Mouse (Mus musculus) ES-E14 (cell line): Measurements from ENCODE around the gene Cdk5r2. TPM values are rescaled to one million over a fixed set of nuclear protein-coding genes. Genes with fewer than 3 reads are reported as not detected.
A peak's percentile ranks its signal among the peaks of the same experiment; 100 is the strongest.
"Not testable (repeated sequence)": the region's sequence is repeated elsewhere in the genome, so short reads cannot be mapped to it uniquely, and the experiment has no call there.

ENCODE experiments used
- DNase-seq: peaks from one replicate; pipeline ENCODE4 v3.0.0-alpha.2; 2013; ENCODE audit warnings: low read depth, low spot score
- H3K27ac ChIP-seq: 2 replicates; pipeline ENCODE4 v1.5.1; 2012; ENCODE audit warnings: low read depth, mild to moderate bottlenecking, low read length, moderate library complexity, mixed read lengths; ENCODE audit not compliant: poor library complexity, insufficient read depth, severe bottlenecking
- H3K36me3 ChIP-seq: 2 replicates; pipeline ENCODE4 v1.6.1; 2012; ENCODE audit warnings: mild to moderate bottlenecking, low read length, moderate library complexity, mixed read lengths; ENCODE audit not compliant: control insufficient read depth, poor library complexity, insufficient read depth, severe bottlenecking
- H3K4me1 ChIP-seq, 2 experiments: fragments of 150-350 bp in 1 of 2; sonication (generic) in 1 of 2; 2 replicates each; pipeline ENCODE4 v1.6.1; 2012; ENCODE audit warnings: low read length in 2 of 2, mild to moderate bottlenecking in 1 of 2, mixed read lengths in 1 of 2; ENCODE audit not compliant: control insufficient read depth in 2 of 2, insufficient read depth in 2 of 2, poor library complexity in 1 of 2
- H3K4me3 ChIP-seq, 2 experiments: fragments of 150-350 bp in 1 of 2; sonication (generic) in 1 of 2; 2 replicates each; pipeline ENCODE4 v1.5.1; 2012; ENCODE audit warnings: low read length in 2 of 2, low read depth in 1 of 2, mild to moderate bottlenecking in 1 of 2, mixed read lengths in 1 of 2; ENCODE audit not compliant: insufficient read depth in 1 of 2, poor library complexity in 1 of 2, severe bottlenecking in 1 of 2
- H3K9ac ChIP-seq: 2 replicates; pipeline ENCODE4 v1.6.1; 2012; ENCODE audit warnings: low read depth, mild to moderate bottlenecking, low read length, mixed read lengths; ENCODE audit not compliant: poor library complexity, insufficient read depth, severe bottlenecking
- H3K9me3 ChIP-seq: fragments of 150-350 bp; sonication (generic); 2 replicates; pipeline ENCODE4 v1.6.1; 2012; ENCODE audit warnings: low read depth, mild to moderate bottlenecking, low read length; ENCODE audit not compliant: control insufficient read depth, insufficient read depth
- CHD2 ChIP-seq: IDR thresholded peaks from 2 replicates; pipeline ENCODE4 v1.6.1; 2014; ENCODE audit warnings: mild to moderate bottlenecking, low read depth, low read length, inconsistent platforms
- HCFC1 ChIP-seq: IDR thresholded peaks from 2 replicates; pipeline ENCODE4 v1.6.1; 2012; ENCODE audit warnings: low read length, inconsistent platforms, borderline replicate concordance; ENCODE audit not compliant: insufficient read depth
- MAFK ChIP-seq: IDR thresholded peaks from 2 replicates; pipeline ENCODE4 v1.6.1; 2014; ENCODE audit warnings: mild to moderate bottlenecking, low read depth, low read length, inconsistent platforms; ENCODE audit not compliant: insufficient read depth
- ZC3H11A ChIP-seq: IDR thresholded peaks from 2 replicates; pipeline ENCODE4 v1.6.1; 2012; ENCODE audit warnings: low read depth, mild to moderate bottlenecking, inconsistent platforms, low read length, borderline replicate concordance
- ZNF384 ChIP-seq: IDR thresholded peaks from 2 replicates; pipeline ENCODE4 v1.6.1; 2012; ENCODE audit warnings: low read depth, low read length, inconsistent platforms
- in situ Hi-C, 2 experiments: fragments of 600-800 bp; cut with MboI; formaldehyde crosslinking; loops; one replicate each; pipeline ENCODE4 v1.15.1; 2025; ENCODE audit warnings: low sequenced_read_pairs in 2 of 2, inconsistent platforms in 1 of 2; ENCODE audit not compliant: unreplicated experiment in 2 of 2
- total RNA-seq: library from RNA; depleted of rRNA; stranded (reverse); fragments of 300-350 nt; gene quantifications from 2 replicates; pipeline ENCODE4 v1.2.3, GENCODE M21; 2012

Gene Cdk5r2
- total RNA-seq, 1 experiment, result 0.54 TPM

DNA sequence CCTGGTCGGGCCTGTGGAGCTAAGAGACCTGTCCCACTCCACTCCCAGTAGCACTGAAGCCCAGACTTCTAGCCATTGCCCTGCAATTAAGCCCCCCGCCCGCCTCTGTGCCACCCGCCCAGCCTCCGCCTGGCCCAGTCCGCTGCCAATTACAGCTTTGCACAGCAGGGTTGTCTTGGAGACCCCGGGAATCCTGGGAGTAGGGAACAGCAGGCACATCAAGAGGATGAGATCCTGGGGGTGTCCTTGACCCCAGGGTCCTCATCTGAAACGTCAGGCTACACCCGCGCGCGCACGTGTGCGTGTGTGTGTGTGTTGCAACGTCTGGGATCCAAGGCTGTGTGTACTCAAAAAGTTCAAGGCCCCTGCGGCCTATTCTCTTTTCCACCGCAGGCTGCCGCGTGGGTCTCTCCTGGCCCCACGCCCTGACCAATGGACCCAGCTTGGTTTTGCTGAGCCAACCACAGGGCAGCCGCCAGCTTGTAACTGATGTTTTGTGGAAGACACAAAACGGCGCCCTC, 47.1 kb upstream of the Cdk5r2 start:
- no peaks in the 10 kb centered on the region for H3K9me3 ChIP-seq
- in situ Hi-C loops, result loop anchor here in 1 of 2 experiments (10.0 kb wide), 1 partner anchor 47 kb away; the partner anchor contains the start of gene Cdk5r2
- H3K36me3 ChIP-seq, result no peaks in the 10 kb centered on the region
- peaks cover 2 to 27% of the 10 kb centered on the region in 2 experiments; a peak in 2 of 4 replicates for H3K4me1 ChIP-seq
- no peak overlapping the region for H3K9ac ChIP-seq
- no peak overlapping the region for H3K27ac ChIP-seq
- peak overlapping the region; percentile 9 to 23; a peak in 2 of 4 replicates for H3K4me3 ChIP-seq
- DNase-seq, result no peak
- TF ChIP-seq CHD2, result no peak
- TF ChIP-seq ZNF384, result no peak

DNA sequence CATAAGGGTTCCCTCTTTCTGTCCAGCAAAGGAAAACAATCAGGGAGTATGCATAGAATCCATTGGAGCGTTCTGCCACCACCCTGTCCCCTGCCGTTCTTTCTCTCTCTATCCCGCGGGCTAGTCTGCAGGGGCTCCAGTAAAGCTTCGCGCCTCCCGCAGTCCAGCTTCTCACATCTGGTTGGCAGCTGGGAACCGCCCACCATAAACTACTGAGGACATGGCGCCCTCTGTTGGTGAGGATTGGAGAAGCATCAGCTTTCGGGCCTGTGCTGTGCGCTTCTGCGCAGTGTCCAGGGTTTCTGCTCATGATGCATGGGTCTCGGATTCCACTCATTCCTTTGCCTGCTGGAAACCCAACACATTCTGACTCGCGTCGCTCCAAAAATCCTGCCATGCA, 46.7 kb upstream of the Cdk5r2 start:
- TF ChIP-seq ZC3H11A (peak; percentile 30; the same call in 1 of the 2 replicates), MAFK (no peak)
- no peaks in the 10 kb centered on the region for H3K9me3 ChIP-seq
- H3K4me3 ChIP-seq, result peak overlapping the region; percentile 7 to 31; a peak in 1 of 4 replicates
- DNase-seq, result peak; percentile 96
- H3K36me3 ChIP-seq, result no peaks in the 10 kb centered on the region
- in situ Hi-C loops, result loop anchor here in 1 of 2 experiments (10.0 kb wide), 1 partner anchor 47 kb away; the partner anchor contains the start of gene Cdk5r2
- H3K4me1 ChIP-seq, result peaks cover 2 to 24% of the 10 kb centered on the region in 2 experiments; a peak in 2 of 4 replicates
- no peak overlapping the region for H3K27ac ChIP-seq
- peak overlapping the region; percentile 67; the same call in 1 of the 2 replicates for H3K9ac ChIP-seq

DNA sequence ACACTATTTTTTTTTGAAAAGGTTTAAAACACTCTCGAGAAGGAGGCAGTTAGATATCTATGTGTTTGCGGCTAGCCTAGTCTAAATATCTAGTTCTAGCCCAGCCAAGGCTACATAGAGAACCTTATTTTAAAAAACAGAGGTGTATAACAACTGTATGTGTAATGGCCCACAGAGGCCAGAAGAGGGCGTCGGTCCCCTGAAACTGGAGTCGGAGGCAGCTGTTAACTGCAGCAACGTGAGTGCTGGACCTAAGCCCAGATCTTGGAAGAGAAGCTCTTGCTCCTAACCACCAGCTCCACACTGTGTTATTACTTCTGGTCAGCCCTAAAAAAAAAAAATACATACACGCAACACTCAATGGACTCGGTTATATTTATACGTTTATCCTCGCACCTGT, 45.7 kb upstream of the Cdk5r2 start:
- Histone ChIP-seq H3K4me1 (peaks cover 2 to 21% of the 10 kb centered on the region in 2 experiments; a peak in 2 of 4 replicates), H3K4me3 (no peak overlapping the region), H3K27ac (no peak overlapping the region), H3K9me3 (no peaks in the 10 kb centered on the region), H3K9ac (no peak overlapping the region), H3K36me3 (no peaks in the 10 kb centered on the region)
- in situ Hi-C loops, result loop anchor here in 1 of 2 experiments (10.0 kb wide), 1 partner anchor 46 kb away; the partner anchor contains the start of gene Cdk5r2
- TF ChIP-seq ZNF384 (0 out of 2 replicates have a peak, but pooled peaks have one; percentile 31), MAFK (no peak), HCFC1 (no peak), ZC3H11A (0 out of 2 replicates have a peak, but pooled peaks have one; percentile 32), CHD2 (no peak)
- DNase-seq, result no peak

DNA sequence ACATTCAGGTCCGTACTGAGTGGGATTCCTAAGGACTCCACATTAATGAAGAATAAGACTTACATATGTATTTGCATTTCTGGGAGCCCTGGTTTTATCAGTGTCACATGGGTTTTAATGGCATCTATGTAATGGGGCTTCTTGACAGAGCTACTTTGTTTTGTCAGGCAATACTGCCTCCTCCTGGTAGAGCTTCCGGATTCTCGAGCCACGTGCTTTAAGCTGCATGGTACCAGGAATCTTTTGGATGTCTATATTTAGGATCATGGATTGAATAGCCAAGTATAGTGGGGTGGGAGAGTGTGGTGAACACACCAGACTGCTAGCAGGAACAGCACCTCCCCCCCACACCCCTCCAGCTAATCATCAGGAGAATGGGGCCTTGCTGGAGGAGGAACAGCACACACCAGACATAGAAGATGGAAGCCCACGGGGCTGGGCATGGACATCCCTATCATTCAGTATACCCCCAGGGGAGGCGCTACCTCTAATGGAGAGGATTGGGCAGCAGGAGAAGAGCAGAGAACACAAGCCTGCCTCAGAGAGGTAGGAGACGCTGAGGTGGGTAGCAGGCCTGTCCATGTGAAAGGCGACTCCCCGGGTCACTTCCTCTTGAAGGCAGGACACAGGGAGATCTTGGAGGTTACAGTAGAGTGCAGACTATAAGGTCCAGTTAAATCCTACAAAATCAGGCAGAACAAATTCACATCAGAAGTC, 39.6 kb upstream of the Cdk5r2 start:
- Histone ChIP-seq H3K4me1 (peaks cover 2 to 8% of the 10 kb centered on the region in 2 experiments; a peak in 3 of 4 replicates), H3K9ac (no peak overlapping the region)
- in situ Hi-C loops, result no loop called here

DNA sequence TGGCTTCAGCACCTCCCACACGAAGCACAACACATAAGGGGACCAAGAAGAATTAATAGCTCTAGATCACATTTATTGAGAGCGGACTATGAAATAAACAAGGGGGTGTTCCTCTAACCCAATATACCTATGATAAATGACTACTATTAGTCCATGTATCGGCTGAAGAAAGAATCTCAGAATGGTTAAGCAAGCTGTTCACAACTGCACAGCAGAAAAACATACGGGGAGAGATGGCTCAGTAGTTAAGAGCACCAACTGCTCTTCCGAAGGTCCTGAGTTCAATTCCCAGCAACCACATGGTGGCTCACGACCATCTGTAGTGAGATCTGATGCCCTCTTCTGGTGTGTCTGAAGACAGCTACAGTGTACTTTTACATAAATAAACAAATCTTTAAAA, 38.8 kb upstream of the Cdk5r2 start:
- in situ Hi-C loops, H3K4me1 ChIP-seq, H3K36me3 ChIP-seq, H3K9ac ChIP-seq, H3K9me3 ChIP-seq, H3K4me3 ChIP-seq, H3K27ac ChIP-seq, DNase-seq: not testable (repeated sequence)

More for the DNA sequence above, 39.6 kb upstream of the Cdk5r2 start:
- no peak for DNase-seq
- H3K4me3 ChIP-seq, result no peak overlapping the region
- H3K9me3 ChIP-seq, result no peaks in the 10 kb centered on the region
- no peaks in the 10 kb centered on the region for H3K36me3 ChIP-seq
- TF ChIP-seq CHD2 (no peak), ZC3H11A (no peak), ZNF384 (no peak), HCFC1 (no peak)
- H3K27ac ChIP-seq, result no peak overlapping the region
